Mouse (Mus musculus) heart, embryonic 12.5 days (tissue): Measurements from ENCODE around the gene Bmp10. TPM values are rescaled to one million over a fixed set of nuclear protein-coding genes. Genes with fewer than 3 reads are reported as not detected.
"Not testable (repeated sequence)": the region's sequence is repeated elsewhere in the genome, so short reads cannot be mapped to it uniquely, and the experiment has no call there.

Experiments
- ATAC-seq: fragments of 200-750 bp; cut with Nextera tagmentation; 2 replicates; pipeline ENCODE4 v1.8.0; 2017; ENCODE audit warnings: moderate TSS enrichment, moderate library complexity; ENCODE audit not compliant: insufficient number of reproducible peaks, low FRiP score
- H3K27ac ChIP-seq: fragments of 300-500 bp; sonication (generic); 2 replicates; pipeline ENCODE4 v1.5.1; 2016; ENCODE audit warnings: mild to moderate bottlenecking, moderate library complexity; ENCODE audit not compliant: poor library complexity, severe bottlenecking
- H3K27me3 ChIP-seq: fragments of 300-500 bp; sonication (generic); replicated peaks from 2 replicates; pipeline ENCODE4 v1.6.1; 2016; ENCODE audit warnings: mild to moderate bottlenecking, moderate library complexity
- H3K36me3 ChIP-seq: fragments of 300-500 bp; sonication (generic); 2 replicates; pipeline ENCODE4 v1.6.1; 2016; ENCODE audit warnings: mild to moderate bottlenecking, moderate library complexity
- H3K4me1 ChIP-seq: fragments of 300-500 bp; sonication (generic); replicated peaks from 2 replicates; pipeline ENCODE4 v1.6.1; 2016; ENCODE audit warnings: mild to moderate bottlenecking
- H3K4me2 ChIP-seq: fragments of 300-500 bp; sonication (generic); 2 replicates; pipeline ENCODE4 v1.6.1; 2016; ENCODE audit warnings: mild to moderate bottlenecking, moderate library complexity
- H3K4me3 ChIP-seq: fragments of 300-500 bp; sonication (generic); 2 replicates; pipeline ENCODE4 v1.5.1; 2016; ENCODE audit warnings: mild to moderate bottlenecking
- H3K9ac ChIP-seq: fragments of 300-500 bp; sonication (generic); 2 replicates; pipeline ENCODE4 v1.6.1; 2016; ENCODE audit warnings: mild to moderate bottlenecking, moderate library complexity
- H3K9me3 ChIP-seq: fragments of 300-500 bp; sonication (generic); replicated peaks from 2 replicates; pipeline ENCODE4 v1.6.1; 2016; ENCODE audit warnings: mild to moderate bottlenecking, moderate library complexity
- whole genome bisulfite sequencing: fragments of 180-500 bp; shearing (Covaris S2); methylation state at CpG from one replicate; pipeline ENCODE4 v1.1.7; 2016; 5-methylcytosine and 5-hydroxymethylcytosine counted together
- polyA plus RNA-seq: library from polyadenylated mRNA; unstranded; fragments of >200 nt; fragmentation: Nextera tagmentation; extraction: Ambion mirVana; gene quantifications from 2 replicates; pipeline ENCODE4 v1.2.1, GENCODE M21; 2016

Gene Bmp10
- polyA plus RNA-seq, 1 experiment from 2014 or later: 6.7 TPM

DNA sequence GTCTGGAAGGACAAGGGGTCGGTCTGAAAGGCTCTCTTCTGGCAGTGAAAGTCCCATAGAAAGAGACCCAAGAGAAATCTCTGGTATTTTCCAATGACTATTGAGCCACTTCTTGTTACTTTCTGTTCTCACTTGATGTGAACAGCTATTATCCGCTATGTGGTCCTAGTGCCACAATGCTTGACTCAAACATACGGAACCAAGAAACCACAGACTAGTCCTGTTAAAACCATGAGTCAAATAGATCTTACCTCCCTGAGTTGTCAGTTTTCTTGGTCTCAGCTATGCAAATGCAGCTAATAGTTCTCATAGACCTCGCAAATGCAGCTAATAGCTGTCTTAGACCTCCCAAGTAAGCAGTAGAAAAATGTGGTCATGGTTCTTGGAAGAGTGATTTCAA, 18.4 kb downstream of the Bmp10 start:
- H3K9me3 ChIP-seq: no peaks in the 10 kb centered on the region
- no peak overlapping the region for H3K27ac ChIP-seq
- no peak overlapping the region for H3K4me2 ChIP-seq
- ATAC-seq: no peak
- H3K36me3 ChIP-seq: no peaks in the 10 kb centered on the region
- no peak overlapping the region for H3K4me3 ChIP-seq
- no peak overlapping the region for H3K9ac ChIP-seq
- H3K27me3 ChIP-seq: peaks cover 45% of the 10 kb centered on the region
- 89% methylated on average over 4 of the region's 4 CpGs for WGBS
- peaks cover 38% of the 10 kb centered on the region for H3K4me1 ChIP-seq

GRCm38 (mm10) chr6:87449534-87449933, 20.7 kb downstream of the Bmp10 start:
- no peak overlapping the region for H3K4me2 ChIP-seq
- no peak overlapping the region for H3K9ac ChIP-seq
- no peaks in the 10 kb centered on the region for H3K9me3 ChIP-seq
- WGBS: 40% methylated on average over 3 of the region's 3 CpGs
- no peaks in the 10 kb centered on the region for H3K36me3 ChIP-seq
- peaks cover 49% of the 10 kb centered on the region for H3K27me3 ChIP-seq
- ATAC-seq: 0 out of 2 replicates have a peak, but pooled peaks have one; percentile 48
- H3K27ac ChIP-seq: peak overlapping the region; percentile 49; the same call in 1 of the 2 replicates
- H3K4me1 ChIP-seq: peaks cover 24% of the 10 kb centered on the region
- H3K4me3 ChIP-seq: no peak overlapping the region

- Histone ChIP-seq H3K9ac (no peak overlapping the region), H3K9me3 (no peaks in the 10 kb centered on the region)
- WGBS: 59% methylated on average over 3 of the region's 3 CpGs
These were observed 22.2 kb downstream of the Bmp10 start for GRCm38 (mm10) chr6:87451016-87451415.

DNA sequence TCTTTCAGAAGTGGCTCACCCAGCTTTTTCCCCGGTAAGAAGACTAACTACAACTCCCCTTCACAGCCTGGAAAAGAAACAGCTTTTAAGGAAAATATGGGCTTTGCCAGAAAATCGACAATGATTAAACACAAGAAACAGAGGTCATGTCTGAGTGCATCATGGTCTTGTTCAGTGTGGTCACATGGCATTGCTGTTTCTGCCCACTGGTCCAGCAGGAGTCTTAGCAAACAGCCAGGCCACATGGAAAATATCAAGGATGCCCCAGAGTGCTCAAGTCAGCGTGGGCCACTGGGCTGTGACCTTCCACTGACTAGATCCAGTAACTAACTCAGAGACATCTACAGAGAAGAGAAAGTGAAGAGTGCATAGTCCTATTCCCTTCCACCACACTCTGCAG, 23.0 kb downstream of the Bmp10 start:
- Histone ChIP-seq H3K27me3 (peaks cover 57% of the 10 kb centered on the region), H3K27ac (no peak overlapping the region), H3K9ac (no peak overlapping the region), H3K36me3 (no peaks in the 10 kb centered on the region), H3K4me2 (no peak overlapping the region), H3K9me3 (no peaks in the 10 kb centered on the region), H3K4me1 (peaks cover 32% of the 10 kb centered on the region), H3K4me3 (no peak overlapping the region)
- no peak for ATAC-seq
- WGBS: 59% methylated on average over 3 of the region's 3 CpGs

More at GRCm38 (mm10) chr6:87451016-87451415, 22.2 kb downstream of the Bmp10 start:
- H3K4me1 ChIP-seq: peaks cover 30% of the 10 kb centered on the region
- H3K27me3 ChIP-seq: peaks cover 55% of the 10 kb centered on the region
- H3K27ac ChIP-seq: no peak overlapping the region
- H3K36me3 ChIP-seq: no peaks in the 10 kb centered on the region
- no peak overlapping the region for H3K4me2 ChIP-seq
- no peak overlapping the region for H3K4me3 ChIP-seq
- ATAC-seq: no peak

DNA sequence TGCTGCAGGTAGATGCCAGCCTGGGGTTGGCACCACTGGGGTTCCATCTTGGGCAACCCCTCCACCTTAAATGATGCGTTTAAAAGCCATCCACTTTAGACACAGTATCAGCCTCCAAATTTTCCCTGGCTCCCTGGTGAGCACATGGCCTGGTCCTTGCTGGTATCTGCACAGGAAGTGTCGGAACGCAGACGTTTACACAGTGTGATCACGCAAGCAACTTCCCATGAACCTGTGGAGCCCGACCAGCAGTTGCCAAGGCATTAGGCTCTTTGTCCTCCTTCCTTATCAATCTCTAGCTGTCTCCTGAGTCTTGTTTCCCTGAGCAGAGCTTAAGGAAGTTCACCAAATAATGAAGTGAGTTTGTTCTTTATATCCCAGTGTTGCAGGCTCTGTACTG, 26.7 kb downstream of the Bmp10 start:
- WGBS: 38% methylated on average over 6 of the region's 6 CpGs
- Histone ChIP-seq H3K36me3 (no peaks in the 10 kb centered on the region), H3K4me1 (peaks cover 10% of the 10 kb centered on the region; the same call in 1 of the 2 replicates), H3K9me3 (no peaks in the 10 kb centered on the region), H3K9ac (no peak overlapping the region), H3K4me2 (no peak overlapping the region), H3K27me3 (peaks cover 50% of the 10 kb centered on the region), H3K4me3 (no peak overlapping the region), H3K27ac (no peak overlapping the region)
- ATAC-seq: peak; percentile 66; the same call in 1 of the 2 replicates

DNA sequence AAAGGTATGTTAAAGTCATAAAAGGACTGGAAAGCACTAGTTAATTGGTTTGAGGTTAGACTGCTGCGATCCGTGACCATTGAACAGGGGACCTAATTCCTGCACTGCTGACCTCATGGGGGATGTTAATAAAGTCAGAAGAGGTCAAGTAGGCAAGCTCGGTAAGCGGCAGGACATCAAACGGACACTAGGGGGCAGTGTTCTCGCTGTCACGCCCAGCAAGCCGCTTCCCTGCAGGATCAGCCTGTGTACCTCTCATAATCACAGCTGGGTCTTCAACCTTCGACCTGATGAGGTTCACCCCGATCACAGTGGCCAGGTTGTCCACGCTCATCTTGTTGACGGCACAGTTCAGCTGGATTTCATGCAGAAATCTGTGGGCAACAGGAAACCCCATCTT, 37.4 kb downstream of the Bmp10 start:
- Histone ChIP-seq H3K27ac (no peak overlapping the region), H3K4me3 (no peak overlapping the region), H3K27me3 (peaks cover 15% of the 10 kb centered on the region; the same call in 1 of the 2 replicates), H3K4me1 (no peaks in the 10 kb centered on the region), H3K4me2 (peak overlapping the region; percentile 51), H3K36me3 (no peaks in the 10 kb centered on the region), H3K9ac (no peak overlapping the region), H3K9me3 (no peaks in the 10 kb centered on the region)
- ATAC-seq: no peak
- WGBS: 19% methylated on average over 12 of the region's 12 CpGs

GRCm38 (mm10) chr6:87467373-87467772, 38.6 kb downstream of the Bmp10 start:
- H3K4me2 ChIP-seq: no peak overlapping the region
- WGBS: 86% methylated on average over 1 of the region's 1 CpGs
- H3K4me3 ChIP-seq: no peak overlapping the region
- no peaks in the 10 kb centered on the region for H3K9me3 ChIP-seq
- H3K36me3 ChIP-seq: no peaks in the 10 kb centered on the region
- H3K27me3 ChIP-seq: peaks cover 15% of the 10 kb centered on the region; the same call in 1 of the 2 replicates
- no peak overlapping the region for H3K9ac ChIP-seq
- ATAC-seq: no peak
- no peak overlapping the region for H3K27ac ChIP-seq
- no peaks in the 10 kb centered on the region for H3K4me1 ChIP-seq

DNA sequence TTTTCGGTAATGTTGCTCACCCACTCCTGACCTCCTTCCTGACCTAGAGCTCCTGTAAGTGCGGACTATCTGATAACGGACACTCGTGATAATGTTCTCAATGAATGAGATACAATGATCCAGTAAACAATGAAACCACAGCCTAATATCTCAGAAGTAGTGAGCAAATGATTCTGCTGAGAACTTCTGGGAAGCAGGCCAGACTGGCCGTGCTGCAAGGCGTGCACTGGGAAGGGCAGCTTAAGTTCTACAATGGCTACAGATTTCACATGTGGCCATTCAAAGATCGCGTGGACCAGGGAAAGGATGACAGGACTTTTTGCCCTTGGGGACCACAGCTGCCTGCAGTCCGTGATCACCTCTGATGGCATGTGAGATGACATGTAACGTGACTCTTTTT, 39.6 kb downstream of the Bmp10 start:
- no peaks in the 10 kb centered on the region for H3K36me3 ChIP-seq
- no peaks in the 10 kb centered on the region for H3K9me3 ChIP-seq
- H3K4me3 ChIP-seq: no peak overlapping the region
- no peak overlapping the region for H3K27ac ChIP-seq
- 59% methylated on average over 10 of the region's 10 CpGs for WGBS
- peaks cover 15% of the 10 kb centered on the region; the same call in 1 of the 2 replicates for H3K27me3 ChIP-seq
- H3K4me2 ChIP-seq: no peak overlapping the region
- no peak for ATAC-seq
- H3K4me1 ChIP-seq: no peaks in the 10 kb centered on the region
- H3K9ac ChIP-seq: no peak overlapping the region

- not testable (repeated sequence) for H3K9ac ChIP-seq, H3K27ac ChIP-seq, H3K27me3 ChIP-seq, H3K4me1 ChIP-seq, ATAC-seq, H3K4me2 ChIP-seq, H3K36me3 ChIP-seq, H3K4me3 ChIP-seq, H3K9me3 ChIP-seq
- WGBS: 93% methylated on average over 12 of the region's 12 CpGs
These were observed 41.3 kb downstream of the Bmp10 start for GRCm38 (mm10) chr6:87470098-87470497.

DNA sequence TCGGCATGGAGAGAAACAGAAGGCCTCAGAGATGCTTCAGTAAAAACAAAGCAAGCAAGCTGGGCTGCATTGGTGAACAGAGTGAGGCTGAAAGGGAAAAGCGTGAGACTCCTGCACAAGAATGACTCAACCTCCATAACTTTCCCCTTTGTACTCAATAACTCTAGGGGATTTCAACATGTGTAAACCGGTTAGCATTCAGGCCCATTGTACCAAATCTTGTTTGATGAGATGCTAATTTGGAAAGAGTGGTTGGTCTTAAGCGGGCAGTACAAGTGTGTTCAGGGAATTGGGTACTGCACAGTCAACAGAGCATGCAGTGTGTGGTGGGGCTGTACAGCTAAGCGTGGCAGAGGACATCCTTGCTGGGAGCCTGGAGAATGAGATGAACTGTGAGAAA, 46.4 kb downstream of the Bmp10 start:
- Histone ChIP-seq H3K4me3 (no peak overlapping the region), H3K4me1 (peaks cover 8% of the 10 kb centered on the region), H3K36me3 (no peaks in the 10 kb centered on the region), H3K4me2 (no peak overlapping the region), H3K27ac (no peak overlapping the region), H3K9me3 (no peaks in the 10 kb centered on the region), H3K9ac (no peak overlapping the region), H3K27me3 (no peaks in the 10 kb centered on the region)
- no peak for ATAC-seq
- WGBS: 81% methylated on average over 5 of the region's 5 CpGs

- Histone ChIP-seq H3K27me3 (no peaks in the 10 kb centered on the region), H3K9me3 (no peaks in the 10 kb centered on the region; the same call in 1 of the 2 replicates), H3K4me3 (no peak overlapping the region), H3K4me2 (no peak overlapping the region), H3K36me3 (no peaks in the 10 kb centered on the region), H3K9ac (no peak overlapping the region), H3K4me1 (peaks cover 8% of the 10 kb centered on the region), H3K27ac (no peak overlapping the region)
- 47% methylated on average over 4 of the region's 4 CpGs for WGBS
- ATAC-seq: no peak
These were observed 50.1 kb downstream of the Bmp10 start for GRCm38 (mm10) chr6:87478847-87479246.

- no peak overlapping the region for H3K4me3 ChIP-seq
- 32% methylated on average over 5 of the region's 5 CpGs for WGBS
- ATAC-seq: no peak
- H3K4me2 ChIP-seq: no peak overlapping the region
- no peak overlapping the region for H3K27ac ChIP-seq
- no peaks in the 10 kb centered on the region for H3K27me3 ChIP-seq
- no peaks in the 10 kb centered on the region; the same call in 1 of the 2 replicates for H3K9me3 ChIP-seq
- peaks cover 8% of the 10 kb centered on the region for H3K4me1 ChIP-seq
- H3K9ac ChIP-seq: no peak overlapping the region
- H3K36me3 ChIP-seq: no peaks in the 10 kb centered on the region
These were observed 50.7 kb downstream of the Bmp10 start for GRCm38 (mm10) chr6:87479291-87479999.
